Mouse (Mus musculus) hindbrain, embryonic 13.5 days (tissue): Measurements from ENCODE around the gene Crim1. TPM values are rescaled to one million over a fixed set of nuclear protein-coding genes. Genes with fewer than 3 reads are reported as not detected.

Source experiments
- ATAC-seq: fragments of 200-750 bp; cut with Nextera tagmentation; 2 replicates; pipeline ENCODE4 v1.8.0; 2017; ENCODE audit warnings: moderate TSS enrichment; ENCODE audit not compliant: low FRiP score
- H3K27ac ChIP-seq: fragments of 300-500 bp; sonication (generic); 2 replicates; pipeline ENCODE4 v1.5.1; 2015; ENCODE audit warnings: inconsistent platforms, mild to moderate bottlenecking, moderate library complexity
- H3K27me3 ChIP-seq: fragments of 300-500 bp; sonication (generic); 2 replicates; pipeline ENCODE4 v1.6.1; 2015; ENCODE audit warnings: mild to moderate bottlenecking, inconsistent platforms
- H3K36me3 ChIP-seq: fragments of 300-500 bp; sonication (generic); 2 replicates; pipeline ENCODE4 v1.6.1; 2015; ENCODE audit warnings: mild to moderate bottlenecking, inconsistent platforms
- H3K4me1 ChIP-seq: fragments of 300-500 bp; sonication (generic); replicated peaks from 2 replicates; pipeline ENCODE4 v1.6.1; 2015; ENCODE audit warnings: inconsistent platforms
- H3K4me2 ChIP-seq: fragments of 300-500 bp; sonication (generic); 2 replicates; pipeline ENCODE4 v1.6.1; 2015; ENCODE audit warnings: inconsistent platforms, mild to moderate bottlenecking, moderate library complexity
- H3K4me3 ChIP-seq: fragments of 300-500 bp; sonication (generic); 2 replicates; pipeline ENCODE4 v1.5.1; 2015; ENCODE audit warnings: mild to moderate bottlenecking, inconsistent platforms
- H3K9ac ChIP-seq: fragments of 300-500 bp; sonication (generic); 2 replicates; pipeline ENCODE4 v1.6.1; 2015; ENCODE audit warnings: mild to moderate bottlenecking, inconsistent platforms
- H3K9me3 ChIP-seq: fragments of 300-500 bp; sonication (generic); 2 replicates; pipeline ENCODE4 v1.6.1; 2016; ENCODE audit warnings: inconsistent platforms
- WGBS: fragments of 180-500 bp; shearing (Covaris S2); methylation state at CpG from one replicate; pipeline ENCODE4 v1.1.7; 2015; 5-methylcytosine and 5-hydroxymethylcytosine counted together
- polyA plus RNA-seq: library from polyadenylated mRNA; unstranded; fragments of >200 nt; fragmentation: Nextera tagmentation; extraction: Ambion mirVana; gene quantifications from 2 replicates; pipeline ENCODE4 v1.2.1, GENCODE M21; 2015

Crim1 gene
- polyA plus RNA-seq, 1 experiment from 2014 or later = 10.4 TPM

DNA sequence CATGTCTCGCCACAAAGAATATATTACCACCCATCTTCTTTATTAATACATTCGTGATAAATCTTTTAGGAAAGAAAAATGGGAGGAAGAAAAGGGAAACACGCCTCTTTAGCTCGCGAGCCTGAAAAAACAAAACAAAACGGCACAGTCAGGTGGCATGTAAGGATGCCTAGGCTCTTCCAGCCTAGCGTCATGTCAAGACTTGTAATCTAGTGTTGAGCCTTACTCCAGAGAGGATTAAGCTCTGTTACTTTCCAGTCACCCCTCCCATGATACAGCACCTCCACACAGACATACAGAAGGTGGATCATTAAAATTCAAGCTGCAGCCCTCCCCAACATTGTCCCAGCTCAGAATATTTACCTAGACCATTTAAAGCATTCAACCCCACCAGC is 820 bp upstream of the Crim1 start:
- ATAC-seq = peak; percentile 8; the same call in 1 of the 2 replicates
- 5% methylated on average over 7 of the region's 7 CpGs for WGBS
- Histone ChIP-seq H3K9me3 (no peaks in the 10 kb centered on the region), H3K36me3 (no peaks in the 10 kb centered on the region), H3K4me1 (peaks cover 35% of the 10 kb centered on the region), H3K4me2 (peak overlapping the region; percentile 97), H3K27ac (peak overlapping the region; percentile 93), H3K9ac (peak overlapping the region; percentile 90), H3K27me3 (no peaks in the 10 kb centered on the region), H3K4me3 (peak overlapping the region; percentile 92)

DNA sequence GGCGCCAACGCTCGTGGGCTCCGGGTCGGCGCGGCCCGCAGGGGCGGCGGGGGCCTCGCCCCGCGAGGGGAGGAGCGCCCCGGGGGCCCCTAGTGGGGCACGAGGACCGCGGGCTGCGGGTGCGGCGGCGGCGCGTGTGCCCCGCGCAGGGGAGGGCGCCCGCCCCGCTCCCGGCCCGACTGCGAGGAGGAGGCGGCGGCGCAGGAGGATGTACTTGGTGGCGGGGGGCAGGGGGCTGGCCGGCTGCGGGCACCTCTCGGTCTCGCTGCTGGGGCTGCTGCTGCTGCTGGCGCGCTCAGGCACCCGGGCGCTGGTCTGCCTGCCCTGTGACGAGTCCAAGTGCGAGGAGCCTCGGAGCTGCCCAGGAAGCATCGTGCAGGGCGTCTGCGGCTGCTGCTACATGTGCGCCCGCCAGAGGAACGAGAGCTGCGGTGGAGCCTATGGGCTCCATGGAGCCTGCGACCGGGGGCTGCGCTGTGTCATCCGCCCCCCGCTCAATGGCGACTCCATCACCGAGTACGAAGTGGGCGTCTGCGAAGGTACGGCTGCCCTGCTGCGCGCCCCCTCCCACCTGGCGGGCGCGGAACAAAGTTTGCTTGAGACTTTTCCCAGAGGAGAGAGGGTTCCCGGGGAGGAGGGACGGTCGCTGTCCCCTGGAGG is 643 bp downstream of the Crim1 start:
- peak; percentile 63 for ATAC-seq
- Histone ChIP-seq H3K9ac (peak overlapping the region; percentile 90), H3K27me3 (no peaks in the 10 kb centered on the region), H3K4me2 (peak overlapping the region; percentile 97), H3K4me3 (peak overlapping the region; percentile 92), H3K27ac (peak overlapping the region; percentile 93), H3K9me3 (no peaks in the 10 kb centered on the region), H3K4me1 (peaks cover 50% of the 10 kb centered on the region), H3K36me3 (no peaks in the 10 kb centered on the region)
- WGBS = under 1% methylated on average over 52 of the region's 73 CpGs

DNA sequence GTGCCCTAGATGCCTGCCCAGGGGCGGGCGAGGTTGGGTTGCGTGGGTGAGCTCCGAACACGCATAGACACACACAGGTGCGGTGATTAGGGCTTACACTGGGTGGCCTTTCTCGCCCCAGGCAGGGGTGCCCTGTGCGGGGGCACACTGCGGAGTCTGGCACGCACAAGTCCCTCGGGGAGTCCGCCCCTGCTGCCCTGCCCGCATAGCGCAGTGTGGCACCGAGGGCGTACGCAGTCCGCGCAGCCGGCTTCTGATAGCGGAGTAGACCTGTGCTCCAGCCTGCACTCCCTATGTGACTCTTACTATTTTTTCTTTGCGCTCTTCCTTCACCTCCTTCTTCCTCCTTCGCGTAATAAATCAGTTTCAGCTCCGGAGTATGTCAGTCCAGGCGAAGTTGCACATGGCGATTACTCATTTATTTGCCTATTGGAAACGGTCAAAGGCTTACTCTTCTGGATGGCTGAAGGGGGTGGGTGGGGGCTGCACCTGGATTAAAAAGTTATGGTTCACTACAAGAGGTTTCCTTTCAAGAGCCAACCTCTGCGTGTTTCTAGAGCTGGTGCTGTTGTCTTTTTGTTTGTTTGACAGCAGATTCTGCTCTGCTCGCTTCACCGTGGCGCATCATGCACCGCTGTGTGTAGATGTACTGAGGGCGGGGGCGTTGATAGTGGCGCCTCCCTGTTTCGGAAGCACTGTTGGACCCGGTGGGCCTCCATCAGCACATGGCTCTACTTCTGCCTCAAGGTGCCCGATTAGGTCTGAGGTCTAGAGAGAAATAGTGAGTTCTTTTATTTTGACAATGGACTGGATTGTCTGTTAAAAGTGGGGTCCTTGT is 1.4 kb downstream of the Crim1 start:
- WGBS = under 1% methylated on average over 39 of the region's 39 CpGs

DNA sequence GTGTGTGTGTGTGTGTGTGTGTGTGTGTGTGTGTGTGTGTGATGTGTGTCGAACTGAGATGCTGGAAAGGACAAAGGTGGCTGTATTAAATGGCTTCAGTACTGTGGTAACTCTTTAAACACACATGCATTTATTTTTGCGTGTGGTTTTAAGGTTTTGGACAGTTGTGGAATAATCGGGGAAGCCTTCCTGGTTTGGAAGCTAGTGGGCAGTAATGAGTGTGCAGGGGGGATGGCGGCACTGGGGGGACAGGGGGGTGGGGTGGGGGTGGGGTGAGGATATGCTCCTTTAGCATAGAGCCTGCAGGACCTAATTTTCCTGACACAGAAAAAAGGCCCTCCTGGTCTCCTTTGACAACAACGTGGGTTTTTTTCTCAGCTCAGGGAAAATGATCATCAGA is 2.2 kb downstream of the Crim1 start:
- peak overlapping the region; percentile 92 for H3K4me3 ChIP-seq
- H3K27me3 ChIP-seq = no peaks in the 10 kb centered on the region
- peak overlapping the region; percentile 93 for H3K27ac ChIP-seq
- peak overlapping the region; percentile 90 for H3K9ac ChIP-seq
- no peak for ATAC-seq
- peak overlapping the region; percentile 97 for H3K4me2 ChIP-seq
- 7% methylated on average over 5 of the region's 5 CpGs for WGBS
- no peaks in the 10 kb centered on the region for H3K36me3 ChIP-seq
- peaks cover 64% of the 10 kb centered on the region for H3K4me1 ChIP-seq
- H3K9me3 ChIP-seq = no peaks in the 10 kb centered on the region

More for the DNA sequence above, 1.4 kb downstream of the Crim1 start:
- H3K4me3 ChIP-seq = peak overlapping the region; percentile 92
- H3K27me3 ChIP-seq = no peaks in the 10 kb centered on the region
- H3K27ac ChIP-seq = peak overlapping the region; percentile 93
- H3K4me2 ChIP-seq = peak overlapping the region; percentile 97
- no peaks in the 10 kb centered on the region for H3K36me3 ChIP-seq
- peak overlapping the region; percentile 90 for H3K9ac ChIP-seq
- no peaks in the 10 kb centered on the region for H3K9me3 ChIP-seq
- ATAC-seq = peak; percentile 67
- peaks cover 56% of the 10 kb centered on the region for H3K4me1 ChIP-seq

DNA sequence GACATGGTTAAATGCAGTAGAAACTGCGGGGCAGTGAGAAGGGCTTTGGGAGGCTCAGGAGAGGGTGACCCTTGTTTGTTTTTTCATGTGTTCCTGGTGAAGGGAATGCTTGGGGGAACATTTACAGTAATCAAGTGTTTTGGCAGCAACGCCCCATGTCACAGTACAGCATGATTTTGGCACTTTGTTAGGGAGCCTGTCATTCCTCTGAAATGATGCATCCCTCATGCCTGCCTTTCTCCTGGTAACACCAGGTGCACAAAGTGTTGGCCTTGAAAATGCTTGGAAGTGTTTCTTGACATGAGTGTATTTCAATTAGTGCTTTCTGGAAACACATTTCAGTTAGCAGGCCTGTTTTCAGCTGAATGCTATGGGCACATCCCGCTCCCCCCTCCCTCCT is 2.7 kb downstream of the Crim1 start:
- Histone ChIP-seq H3K9ac (peak overlapping the region; percentile 90), H3K27ac (0 out of 2 replicates have a peak overlapping the region, but pooled peaks have one; percentile 2), H3K4me2 (peak overlapping the region; percentile 97), H3K4me3 (peak overlapping the region; percentile 92), H3K36me3 (no peaks in the 10 kb centered on the region), H3K27me3 (no peaks in the 10 kb centered on the region), H3K4me1 (peaks cover 70% of the 10 kb centered on the region), H3K9me3 (no peaks in the 10 kb centered on the region)
- 40% methylated on average over 3 of the region's 3 CpGs for WGBS
- no peak for ATAC-seq

DNA sequence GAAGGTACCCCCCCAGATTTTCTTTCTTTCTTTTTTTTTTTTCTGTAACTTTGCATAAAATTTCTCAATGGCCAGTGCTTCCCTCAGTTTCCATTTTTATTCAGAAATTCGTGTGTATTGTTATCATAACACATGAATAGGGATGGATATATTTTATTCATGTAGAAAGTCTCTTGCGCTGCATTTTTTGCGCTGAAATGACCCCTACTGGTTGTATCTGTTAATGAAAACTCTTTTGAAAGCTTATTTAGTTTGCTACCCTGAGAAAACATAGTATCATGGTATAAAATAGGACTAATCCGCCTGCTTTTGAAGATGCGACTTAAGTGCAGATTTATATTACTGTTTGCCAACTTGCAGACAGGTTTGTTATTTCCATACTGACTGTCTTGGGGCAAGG is 3.4 kb downstream of the Crim1 start:
- Histone ChIP-seq H3K9me3 (no peaks in the 10 kb centered on the region), H3K36me3 (no peaks in the 10 kb centered on the region), H3K4me2 (peak overlapping the region; percentile 97), H3K4me3 (peak overlapping the region; percentile 92), H3K27ac (no peak overlapping the region), H3K27me3 (no peaks in the 10 kb centered on the region), H3K4me1 (peaks cover 73% of the 10 kb centered on the region), H3K9ac (peak overlapping the region; percentile 24; the same call in 1 of the 2 replicates)
- WGBS = 49% methylated on average over 5 of the region's 5 CpGs
- ATAC-seq = no peak

DNA sequence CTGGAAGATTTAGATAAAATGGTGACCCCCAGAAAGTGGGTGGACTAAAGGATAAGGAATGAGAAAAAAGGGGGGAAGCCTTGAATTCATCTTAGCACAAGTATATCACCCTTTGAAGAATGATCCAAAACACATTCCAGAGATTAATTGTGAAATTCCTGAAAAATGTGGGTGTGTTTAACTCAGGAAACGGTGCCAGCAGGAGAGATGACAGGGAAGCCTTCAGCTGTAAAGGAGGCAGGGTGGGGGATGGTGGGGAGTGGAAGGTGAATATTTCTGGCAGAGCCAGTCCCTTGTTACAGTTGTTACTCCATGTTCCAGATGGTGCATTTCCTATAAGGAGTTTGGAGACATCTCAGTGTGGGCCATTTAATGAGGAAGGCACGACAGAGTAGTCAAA is 6.4 kb downstream of the Crim1 start:
- no peak overlapping the region for H3K9ac ChIP-seq
- no peak overlapping the region for H3K27ac ChIP-seq
- H3K4me1 ChIP-seq = peaks cover 60% of the 10 kb centered on the region
- no peak for ATAC-seq
- H3K9me3 ChIP-seq = no peaks in the 10 kb centered on the region
- 48% methylated on average over 2 of the region's 2 CpGs for WGBS
- H3K27me3 ChIP-seq = no peaks in the 10 kb centered on the region
- H3K36me3 ChIP-seq = no peaks in the 10 kb centered on the region
- no peak overlapping the region for H3K4me3 ChIP-seq
- H3K4me2 ChIP-seq = peak overlapping the region; percentile 10; the same call in 1 of the 2 replicates

DNA sequence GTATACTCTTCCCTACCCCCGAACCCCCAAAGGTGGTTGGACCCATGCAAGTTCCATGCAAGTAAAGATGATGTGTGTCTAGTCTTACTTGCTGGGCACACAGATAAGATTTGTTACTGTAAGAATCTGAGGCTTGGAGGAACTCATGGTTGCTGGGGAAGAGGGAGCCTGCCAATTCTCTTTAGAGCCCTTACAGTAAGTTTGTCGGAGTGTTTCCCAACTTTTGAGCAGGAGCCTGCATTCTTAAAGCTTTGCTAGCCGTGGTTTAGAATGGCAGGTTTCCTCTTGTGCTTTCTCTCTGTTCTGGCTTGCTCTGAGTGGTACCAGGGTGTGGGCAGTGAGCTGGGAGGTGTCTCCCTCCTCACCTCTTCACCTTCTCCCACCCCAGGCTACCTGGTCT is 7.2 kb downstream of the Crim1 start:
- no peak overlapping the region for H3K4me3 ChIP-seq
- no peak overlapping the region for H3K9ac ChIP-seq
- H3K4me1 ChIP-seq = peaks cover 56% of the 10 kb centered on the region
- WGBS = 91% methylated on average over 3 of the region's 3 CpGs
- no peaks in the 10 kb centered on the region for H3K9me3 ChIP-seq
- ATAC-seq = no peak
- H3K36me3 ChIP-seq = no peaks in the 10 kb centered on the region
- H3K27me3 ChIP-seq = no peaks in the 10 kb centered on the region
- H3K4me2 ChIP-seq = no peak overlapping the region
- H3K27ac ChIP-seq = no peak overlapping the region

DNA sequence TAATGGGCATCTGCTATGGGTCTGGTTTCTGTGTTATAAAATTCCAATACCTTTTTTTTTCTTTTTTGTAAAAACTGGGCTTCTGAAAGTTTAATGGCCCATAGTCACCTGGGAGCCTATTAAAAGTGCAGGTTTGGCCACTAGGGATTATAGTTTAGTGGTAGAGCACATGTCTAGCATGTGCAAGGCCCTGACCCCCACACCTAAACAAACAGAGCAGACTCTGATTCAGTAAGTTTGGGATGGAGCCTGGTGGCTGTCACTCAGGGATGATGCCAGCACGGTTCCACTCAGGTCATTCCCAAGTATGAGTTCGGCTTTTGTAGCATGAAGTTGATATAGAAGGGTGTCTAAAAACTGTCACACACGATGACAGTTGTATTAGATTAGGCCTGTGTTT is 8.8 kb downstream of the Crim1 start:
- H3K36me3 ChIP-seq = no peaks in the 10 kb centered on the region
- H3K4me3 ChIP-seq = no peak overlapping the region
- H3K9ac ChIP-seq = no peak overlapping the region
- peaks cover 58% of the 10 kb centered on the region for H3K4me1 ChIP-seq
- H3K27ac ChIP-seq = no peak overlapping the region
- no peak for ATAC-seq
- H3K9me3 ChIP-seq = no peaks in the 10 kb centered on the region
- H3K4me2 ChIP-seq = no peak overlapping the region
- no peaks in the 10 kb centered on the region for H3K27me3 ChIP-seq
- 77% methylated on average over 3 of the region's 3 CpGs for WGBS

DNA sequence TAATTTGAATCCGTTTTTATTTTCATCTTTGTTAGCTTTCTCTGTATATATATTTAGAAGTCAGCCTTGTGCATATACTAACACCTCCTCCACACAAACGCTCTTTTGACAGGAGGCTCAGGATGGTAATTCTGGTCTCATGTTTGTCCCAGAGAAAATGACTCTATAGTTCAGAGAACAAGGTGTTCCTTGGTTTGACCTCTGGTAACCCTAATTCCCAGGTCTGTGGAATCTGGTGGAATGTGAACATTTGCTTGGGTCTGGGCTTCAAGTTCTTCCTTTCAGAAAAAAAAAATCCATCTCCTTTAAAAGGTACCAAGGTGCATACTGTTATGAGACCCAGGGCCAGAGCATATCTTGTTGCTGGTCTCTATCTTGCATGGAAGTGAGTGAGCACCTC is 9.6 kb downstream of the Crim1 start:
- H3K4me1 ChIP-seq = peaks cover 50% of the 10 kb centered on the region

DNA sequence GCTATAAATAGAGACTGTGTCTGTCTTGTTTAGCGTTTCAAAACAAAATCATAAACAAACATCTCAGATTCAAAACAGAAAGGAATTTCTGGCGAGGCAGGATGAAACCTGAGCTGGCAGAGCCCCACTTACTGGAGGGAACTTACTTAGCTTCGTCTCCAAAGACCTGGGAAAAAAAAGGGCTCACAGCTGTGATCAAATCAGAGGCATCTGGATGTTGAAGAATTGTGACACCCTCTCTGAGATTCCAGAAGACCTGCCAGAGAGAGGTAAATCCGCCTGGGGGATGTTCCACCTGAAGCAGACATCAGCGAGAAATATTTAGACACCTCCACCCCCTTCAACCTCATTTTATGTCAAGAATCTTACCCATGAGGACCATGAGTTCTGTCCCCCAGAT is 11.8 kb downstream of the Crim1 start:
- Histone ChIP-seq H3K4me2 (no peak overlapping the region), H3K27ac (no peak overlapping the region), H3K27me3 (no peaks in the 10 kb centered on the region), H3K9me3 (no peaks in the 10 kb centered on the region), H3K36me3 (no peaks in the 10 kb centered on the region), H3K9ac (no peak overlapping the region), H3K4me3 (no peak overlapping the region), H3K4me1 (peaks cover 28% of the 10 kb centered on the region)
- WGBS = 69% methylated on average over 5 of the region's 5 CpGs
- no peak for ATAC-seq

More for the DNA sequence above, 9.6 kb downstream of the Crim1 start:
- H3K27me3 ChIP-seq = no peaks in the 10 kb centered on the region
- no peak overlapping the region for H3K27ac ChIP-seq
- H3K9me3 ChIP-seq = no peaks in the 10 kb centered on the region
- WGBS = 91% methylated on average over 2 of the region's 2 CpGs
- no peak overlapping the region for H3K4me2 ChIP-seq
- H3K36me3 ChIP-seq = no peaks in the 10 kb centered on the region
- ATAC-seq = no peak
- H3K4me3 ChIP-seq = no peak overlapping the region
- H3K9ac ChIP-seq = no peak overlapping the region

DNA sequence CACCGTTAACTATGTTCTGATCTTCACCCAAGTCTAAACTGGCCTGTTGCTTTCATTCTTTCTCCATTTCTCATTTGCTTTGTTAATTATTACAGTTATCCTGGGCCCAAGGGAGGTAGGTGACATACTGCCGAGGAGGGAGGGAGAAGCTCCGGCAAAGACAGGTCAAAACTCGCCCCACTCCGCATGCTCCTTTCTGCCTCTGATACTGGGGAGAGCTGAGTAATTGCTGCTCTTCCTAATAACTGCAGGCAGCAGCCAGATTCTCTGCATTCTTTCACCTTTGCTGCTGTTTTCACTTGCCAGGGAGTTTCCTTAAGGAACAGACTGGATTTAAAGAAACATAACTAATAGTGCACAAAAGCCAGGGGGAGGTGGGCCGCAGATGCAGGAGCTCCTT is 13.1 kb downstream of the Crim1 start:
- H3K36me3 ChIP-seq = no peaks in the 10 kb centered on the region
- no peaks in the 10 kb centered on the region for H3K9me3 ChIP-seq
- WGBS = 67% methylated on average over 6 of the region's 6 CpGs
- H3K4me2 ChIP-seq = no peak overlapping the region
- no peak overlapping the region for H3K9ac ChIP-seq
- H3K4me1 ChIP-seq = peaks cover 17% of the 10 kb centered on the region
- no peak overlapping the region for H3K4me3 ChIP-seq
- ATAC-seq = no peak
- no peaks in the 10 kb centered on the region for H3K27me3 ChIP-seq
- H3K27ac ChIP-seq = no peak overlapping the region
